Mouse (Mus musculus) layer of hippocampus, postnatal 25 days (tissue): ENCODE data around the gene Vgll2. TPM values are rescaled to one million over a fixed set of nuclear protein-coding genes. Genes with fewer than 3 reads are reported as not detected.

Source experiments
- DNase-seq, 2 experiments: peaks; one replicate each; pipeline ENCODE4 v3.0.0; 2022; ENCODE audit warnings: mixed read lengths in 2 of 2, low spot score in 1 of 2; ENCODE audit errors: extremely low spot score in 1 of 2
- microRNA-seq, 2 experiments: library from miRNA; unstranded; fragments of <30 nt; microRNA quantifications; one replicate each; pipeline ENCODE4 v1.2.0; 2021
- total RNA-seq, 2 experiments: library from RNA; stranded (reverse); gene quantifications; 2 replicates each; pipeline ENCODE4 v1.2.3; 2021

Gene Vgll2
- total RNA-seq, 2 experiments from 2014 or later = 0.21 TPM; not detected in 1

- peak in 1 of 2 experiments; percentile 52 for DNase-seq
Measured at GRCm38 (mm10) chr10:52072482-52072881, 50.2 kb downstream of the Vgll2 start.

Small RNA genes lying within 50 kb of the gene (microRNA-seq; reads per million reads assigned to microRNA genes)
- 0 reads per million in 2 experiments for gene Gm24084

Other genes with a start within 250 kb of the Vgll2 start
- gene Ros1, start 172.7 kb downstream of the Vgll2 start, total RNA-seq = not detected
- 1 to 10 TPM; 6.2 to 7.9 TPM for gene Dcbld1, start 211.1 kb downstream of the Vgll2 start, total RNA-seq